ENCODE assay signal across 15 mouse cellular contexts in genomic region chr11:3697441-3697840, GRCm38 (mm10). TPM values are rescaled to one million over a fixed set of nuclear protein-coding genes. Genes with fewer than 3 reads are reported as not detected.
DNase-seq lines count a peak whose midpoint lies in the region; ATAC-seq and TF ChIP-seq lines count a peak whose summit lies in the region.
"Had no signal": no experiment of that assay in that cellular context is flagged by ENCODE, and none has a peak within 500 bp of the region (broad histone marks: within the 10 kb centered on the region; RNA-seq: fewer than 3 reads in every experiment).

No protein-coding gene starts in this region.

- TF ChIP-seq EP300 in heart, adult 2 months (IDR thresholded peaks at IDR 0.05; ENCODE audit: insufficient read depth, low read depth, low read length): no peak
- no peak for TF ChIP-seq EP300 in lung, postnatal 0 days (IDR thresholded peaks at IDR 0.05)

- H3K4me1 ChIP-seq in heart, adult 2 months (ENCODE audit: control insufficient read depth, insufficient read depth, low read length): no peaks in the 10 kb centered on the region
- H3K4me1 ChIP-seq in lung, postnatal 0 days (ENCODE audit: insufficient read depth, low read depth, low read length): no peaks in the 10 kb centered on the region
- H3K4me1 ChIP-seq in ES-E14 (ENCODE audit: control insufficient read depth in 2 of 2, insufficient read depth in 2 of 2, low read length in 2 of 2, poor library complexity in 1 of 2): no peaks in the 10 kb centered on the region
- H3K4me1 ChIP-seq: embryonic facial prominence, embryonic 13.5 days; hindbrain, embryonic 15.5 days had no signal

- no peak for TF ChIP-seq POLR2A in heart, adult 2 months (IDR thresholded peaks at IDR 0.05; ENCODE audit: insufficient read depth, low read depth, low read length)

- H3K79me2 ChIP-seq in heart, adult 2 months (replicated peaks; ENCODE audit: control insufficient read depth, insufficient read depth, low read length): no peaks in the 10 kb centered on the region

- no peak overlapping the region for H3K4me2 ChIP-seq in lung, postnatal 0 days (replicated peaks; ENCODE audit: low read depth, low read length)
- H3K4me2 ChIP-seq: embryonic facial prominence, embryonic 13.5 days; hindbrain, embryonic 15.5 days had no signal

- no peaks in the 10 kb centered on the region for H3K27me3 ChIP-seq in heart, adult 2 months (ENCODE audit: control insufficient read depth, insufficient read depth, low read length)
- no peaks in the 10 kb centered on the region for H3K27me3 ChIP-seq in lung, postnatal 0 days (replicated peaks; ENCODE audit: insufficient read depth, low read length)
- H3K27me3 ChIP-seq: embryonic facial prominence, embryonic 13.5 days; hindbrain, embryonic 15.5 days had no signal

- WGBS in heart, adult 2 months: 84% methylated on average over 3 of the region's 3 CpGs
- 84% methylated on average over 3 of the region's 3 CpGs for WGBS in lung, postnatal 0 days

- H3K27ac ChIP-seq in heart, adult 2 months: no peak overlapping the region
- H3K27ac ChIP-seq in lung, postnatal 0 days (ENCODE audit: low read length): no peak overlapping the region
- no peak overlapping the region for H3K27ac ChIP-seq in ES-E14 (ENCODE audit: insufficient read depth, low read depth, low read length, poor library complexity, severe bottlenecking)
- H3K27ac ChIP-seq: embryonic facial prominence, embryonic 13.5 days; hindbrain, embryonic 15.5 days had no signal

- H3K36me3 ChIP-seq in heart, adult 2 months (ENCODE audit: control insufficient read depth, insufficient read depth, low read length): no peaks in the 10 kb centered on the region
- H3K36me3 ChIP-seq in lung, postnatal 0 days (ENCODE audit: insufficient read depth, low read length): no peaks in the 10 kb centered on the region
- no peaks in the 10 kb centered on the region for H3K36me3 ChIP-seq in ES-E14 (ENCODE audit: control insufficient read depth, insufficient read depth, low read length, poor library complexity, severe bottlenecking)
- H3K36me3 ChIP-seq: hindbrain, embryonic 15.5 days had no signal

- no peak for ATAC-seq in lung, postnatal 0 days
- ATAC-seq in megakaryocyte progenitor cell, adult 5-6 weeks (replicated peaks; ENCODE audit: poor library complexity): 0 out of 2 replicates have a peak, but pooled peaks have one; percentile 37

- intact Hi-C loops in heart, adult 2 months (cut with DNase I): loop anchor here (5.0 kb wide), 1 partner anchor 90 kb away; no protein-coding TSS in a partner anchor
- intact Hi-C loops in heart, postnatal 36 days (cut with DNase I): loop anchor here (5.0 kb wide), 1 partner anchor 90 kb away; no protein-coding TSS in a partner anchor

- H3K4me3 ChIP-seq in heart, adult 2 months: no peak overlapping the region
- H3K4me3 ChIP-seq in lung, postnatal 0 days (ENCODE audit: low read depth, low read length): no peak overlapping the region
- no peak overlapping the region for H3K4me3 ChIP-seq in ES-E14 (ENCODE audit: insufficient read depth in 1 of 2, low read depth in 1 of 2, low read length in 2 of 2, poor library complexity in 1 of 2, severe bottlenecking in 1 of 2)
- H3K4me3 ChIP-seq: embryonic facial prominence, embryonic 13.5 days; hindbrain, embryonic 15.5 days had no signal

- in situ Hi-C loops in ES-E14 (cut with MboI; ENCODE audit: low sequenced_read_pairs in 2 of 2, unreplicated experiment in 2 of 2): no loop called here

- no peaks in the 10 kb centered on the region for H3K9me3 ChIP-seq in lung, postnatal 0 days (ENCODE audit: low read length)
- no peaks in the 10 kb centered on the region for H3K9me3 ChIP-seq in ES-E14 (ENCODE audit: control insufficient read depth, insufficient read depth, low read depth, low read length)
- H3K9me3 ChIP-seq: embryonic facial prominence, embryonic 13.5 days; hindbrain, embryonic 15.5 days had no signal

- DNase-seq in heart, adult 2 months: no peak
- no peak for DNase-seq in heart, postnatal 36 days
- DNase-seq in lung, postnatal 0 days (ENCODE audit: low spot score): peak; percentile 16
- no peak for DNase-seq in lung, adult 18-20 months
- DNase-seq in ES-E14 (ENCODE audit: low read depth, low spot score): no peak
- no peak for DNase-seq in kidney, postnatal 4 days
- DNase-seq: adrenal gland, postnatal 10 days; cerebellum, postnatal 10 days; kidney, adult 9 months; lung, adult 2 months; retina, postnatal 1 day; thymus, adult 2 months had no signal

- no peak overlapping the region for H3K9ac ChIP-seq in heart, adult 2 months (ENCODE audit: low read depth, low read length)
- no peak overlapping the region for H3K9ac ChIP-seq in lung, postnatal 0 days (replicated peaks; ENCODE audit: low read depth)
- H3K9ac ChIP-seq in ES-E14 (ENCODE audit: insufficient read depth, low read depth, low read length, poor library complexity, severe bottlenecking): no peak overlapping the region
- H3K9ac ChIP-seq: embryonic facial prominence, embryonic 13.5 days; hindbrain, embryonic 15.5 days had no signal

- TF ChIP-seq CTCF in heart, adult 2 months (IDR thresholded peaks at IDR 0.05): peak; percentile 43
- TF ChIP-seq CTCF in lung, postnatal 0 days (IDR thresholded peaks at IDR 0.05): peak; percentile 41

TF ChIP-seq in ES-E14, 5 proteins besides CTCF, POLR2A, EP300 and RAD21:
- TF ChIP-seq ZC3H11A (IDR thresholded peaks at IDR 0.05; ENCODE audit: borderline replicate concordance, low read depth, low read length) (0 out of 2 replicates have a peak, but pooled peaks have one; percentile 8), HCFC1 (IDR thresholded peaks at IDR 0.05; ENCODE audit: borderline replicate concordance, insufficient read depth, low read length) (no peak), ZNF384 (IDR thresholded peaks at IDR 0.05; ENCODE audit: low read depth, low read length) (peak; percentile 84)

RNA-seq across cellular contexts. Expression of gene Morc2a, which starts 48.5 kb away (rescaled TPM):
- 10 to 100 TPM; 16.1 to 18.5 TPM for total RNA-seq in heart, adult 2 months (2021)
- 6.6 and 13.4 TPM in 2 replicates for polyA plus RNA-seq in heart, adult 2 months (2012; rRNA removed)
- 10 to 100 TPM; 18.7 to 22.0 TPM for total RNA-seq in heart, postnatal 36 days (2021)
- polyA plus RNA-seq in lung, postnatal 0 days (2015; fragmentation: Nextera tagmentation; extraction: Ambion mirVana): 9.9 and 10.2 TPM in 2 replicates
- 34.9 and 36.3 TPM in 2 replicates for total RNA-seq in ES-E14 (2012; rRNA removed)
- total RNA-seq in megakaryocyte progenitor cell, adult 5-6 weeks (2015): 26.4 and 29.5 TPM in 2 replicates
- total RNA-seq in megakaryocyte progenitor cell, adult 5-6 weeks (2017): 29.6 and 38.8 TPM in 2 replicates
